Mouse (Mus musculus): ENCODE results near the gene Gtpbp8. TPM values are rescaled to one million over a fixed set of nuclear protein-coding genes. Genes with fewer than 3 reads are reported as not detected.

The Gtpbp8 gene
- total RNA-seq, 2 experiments from 2014 or later: 25.5 to 29.1 TPM

GRCm38 (mm10) chr16:44691066-44691465, 55.1 kb downstream of the Gtpbp8 start:
- no peak for DNase-seq (ENCODE audit: low spot score in 2 of 2)

GRCm38 (mm10) chr16:44690501-44690900, 55.7 kb downstream of the Gtpbp8 start:
- no peak for DNase-seq (ENCODE audit: low spot score in 2 of 2)

DNA sequence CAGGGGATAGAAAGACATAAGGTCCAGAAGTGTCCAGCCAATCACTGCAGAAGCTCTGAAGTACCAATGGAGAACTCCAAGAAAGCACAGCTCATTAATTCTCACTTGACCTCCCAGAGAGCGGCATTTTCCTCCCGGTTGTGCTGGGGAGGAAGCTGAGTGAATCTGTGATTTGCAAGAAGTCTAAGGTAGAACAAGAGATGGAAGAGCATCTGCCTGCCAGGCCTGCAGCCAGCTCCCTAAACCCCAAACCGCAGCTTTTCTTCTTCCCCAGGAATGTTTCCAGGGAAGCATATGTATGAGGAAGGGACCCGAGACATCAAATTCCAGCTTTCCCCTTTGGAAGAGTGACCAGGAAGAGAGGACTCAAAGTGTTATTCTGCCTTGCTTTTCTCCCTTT, 57.7 kb downstream of the Gtpbp8 start:
- no peak for DNase-seq (ENCODE audit: low spot score in 2 of 2)

DNA sequence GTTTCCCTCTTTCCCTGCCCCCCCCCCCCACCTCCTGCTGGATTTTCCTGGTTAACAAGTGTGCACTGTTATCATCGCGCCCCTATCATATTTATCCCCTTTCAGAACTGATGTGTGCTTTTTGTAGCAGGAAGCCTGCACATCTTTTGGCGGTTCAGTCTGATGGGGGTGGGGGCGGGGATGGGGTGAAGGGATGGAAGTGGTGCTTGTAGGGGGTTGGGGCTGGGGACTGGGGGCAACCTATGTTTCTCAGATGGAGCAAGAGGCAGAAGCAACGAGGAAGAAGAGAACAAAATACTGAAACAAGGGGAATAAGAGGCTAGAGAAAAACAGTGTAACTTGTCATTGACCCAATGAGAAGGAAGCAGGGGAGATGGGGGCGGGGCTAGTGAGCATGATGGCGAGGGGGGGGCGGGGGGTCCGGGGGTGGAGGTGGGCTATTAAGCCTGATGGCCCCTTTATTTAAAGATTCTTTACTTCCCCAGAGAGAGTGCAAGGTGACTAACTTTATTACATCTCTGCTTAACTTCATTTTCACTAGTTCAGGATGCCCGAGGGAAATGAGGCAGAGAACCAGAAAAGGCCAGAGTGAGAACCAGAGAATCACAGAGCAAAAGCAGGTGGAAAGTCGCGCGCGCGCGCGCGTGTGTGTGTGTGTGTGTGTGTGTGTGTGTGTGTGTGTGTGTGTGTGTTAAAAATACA, 58.3 kb downstream of the Gtpbp8 start:
- DNase-seq (ENCODE audit: low spot score in 2 of 2): no peak

DNA sequence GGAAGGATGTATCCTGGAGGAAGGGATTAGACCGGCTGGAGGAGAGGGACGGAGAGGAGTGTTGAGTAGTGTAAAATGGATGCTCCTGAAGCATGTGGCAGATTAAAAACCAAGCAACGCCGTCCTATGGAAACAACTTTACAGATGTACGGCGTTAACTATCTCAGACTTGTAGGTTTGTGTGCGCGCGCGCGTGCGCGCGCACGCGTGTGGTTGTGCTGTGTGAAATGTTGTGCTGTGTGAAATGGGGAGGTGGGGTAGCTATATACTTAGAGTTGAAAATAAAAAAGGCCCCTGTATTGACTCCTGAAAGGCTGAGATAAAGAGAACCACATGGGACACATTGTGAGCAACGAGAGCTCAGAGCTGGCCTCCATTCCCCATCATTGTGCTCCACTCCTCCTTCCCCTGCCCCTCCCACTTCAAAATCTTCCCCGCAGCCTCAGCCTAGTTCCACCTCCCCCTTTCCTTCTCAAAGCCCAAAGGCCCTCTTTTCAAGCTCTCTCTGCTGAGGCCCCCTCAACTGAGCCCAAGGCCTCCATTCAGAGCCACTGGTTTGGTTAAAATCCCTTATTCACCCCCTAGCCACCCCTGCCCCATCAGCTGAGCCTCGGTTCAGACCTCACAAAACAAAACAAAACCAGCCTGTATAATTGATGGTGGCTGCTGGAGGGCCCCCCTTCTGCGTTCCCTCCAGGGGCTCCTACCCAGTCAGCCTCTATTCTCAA, 59.0 kb downstream of the Gtpbp8 start:
- DNase-seq (ENCODE audit: low spot score in 2 of 2): no peak

Other genes starting within 250 kb of the Gtpbp8 start
- gene Boc, start 187.5 kb downstream of the Gtpbp8 start, total RNA-seq (2021): 10 to 100 TPM; 10.8 to 11.3 TPM
- gene Nepro, start 22.1 kb downstream of the Gtpbp8 start, total RNA-seq (2021): 1 to 10 TPM; 4.7 to 5.3 TPM
- gene Cd200r1, start 19.4 kb upstream of the Gtpbp8 start, total RNA-seq (2021): under 1 TPM; 0.16 to 0.46 TPM
- gene Cd200r4, start 65.4 kb upstream of the Gtpbp8 start, total RNA-seq (2021): not detected
- not detected for gene Cd200r2, start 120.7 kb upstream of the Gtpbp8 start, total RNA-seq (2021)
- not detected for gene Cd200r3, start 197.3 kb upstream of the Gtpbp8 start, total RNA-seq (2021)

Measured in layer of hippocampus, postnatal 10 days (tissue).